Mouse (Mus musculus) CD4-positive, CD25-positive, alpha-beta regulatory T cell, adult 4 months (primary cell): ENCODE measurements around the gene Avpi1. TPM values are rescaled to one million over a fixed set of nuclear protein-coding genes. Genes with fewer than 3 reads are reported as not detected.

ENCODE experiments used
- ATAC-seq: one replicate; pipeline ENCODE4 v1.8.0; 2017
- polyA plus RNA-seq, 2 experiments: library from polyadenylated mRNA; unstranded; fragments of 100-300 nt; shearing (Covaris generic); gene quantifications; one replicate each; pipeline ENCODE4 v1.2.1; 2017

Gene Avpi1
- polyA plus RNA-seq, result 1 to 10 TPM; 4.5 to 7.2 TPM

DNA sequence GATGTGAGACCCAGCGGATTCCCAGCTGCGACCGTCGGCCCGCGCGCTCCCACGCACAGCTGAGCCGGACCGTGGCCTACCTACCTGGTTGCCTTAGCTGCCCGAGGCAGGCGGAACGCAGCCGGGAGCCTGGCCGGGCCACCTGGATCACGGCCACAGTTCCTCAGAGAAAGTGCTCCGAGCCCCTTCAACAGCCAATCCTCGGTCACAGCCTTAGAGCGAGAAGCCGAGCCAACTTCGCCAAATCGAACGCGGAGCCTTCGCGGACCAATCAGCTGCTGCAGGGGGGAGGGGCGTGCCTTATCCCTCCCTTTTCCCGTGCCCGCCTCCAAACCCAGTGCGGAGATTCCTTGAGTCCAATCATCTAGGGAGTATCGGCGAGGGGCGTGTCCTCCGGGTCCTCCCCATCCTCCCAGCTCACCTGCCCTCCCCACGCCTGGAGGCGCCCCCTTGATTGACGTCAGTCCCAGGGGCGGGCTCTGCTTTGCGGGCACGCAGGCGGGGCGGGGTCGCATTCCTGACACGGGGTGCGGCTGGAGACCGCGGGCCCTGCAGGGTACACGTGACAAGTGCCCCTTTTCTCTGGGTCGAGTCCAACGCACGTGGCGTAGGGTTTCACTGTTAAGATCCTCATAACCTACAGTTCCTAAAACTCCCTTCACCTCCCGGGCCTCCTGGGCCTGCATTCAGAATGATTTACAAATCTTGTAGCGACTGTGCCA lies at the start of gene Avpi1:
TSS of gene Avpi1 (minus strand) at position 273 of the 722 bp plus-strand sequence.
- ATAC-seq, result peak; percentile 88

- no peak for ATAC-seq
Measured at GRCm38 (mm10) chr19:42177461-42177860, 48.6 kb upstream of the Avpi1 start.

DNA sequence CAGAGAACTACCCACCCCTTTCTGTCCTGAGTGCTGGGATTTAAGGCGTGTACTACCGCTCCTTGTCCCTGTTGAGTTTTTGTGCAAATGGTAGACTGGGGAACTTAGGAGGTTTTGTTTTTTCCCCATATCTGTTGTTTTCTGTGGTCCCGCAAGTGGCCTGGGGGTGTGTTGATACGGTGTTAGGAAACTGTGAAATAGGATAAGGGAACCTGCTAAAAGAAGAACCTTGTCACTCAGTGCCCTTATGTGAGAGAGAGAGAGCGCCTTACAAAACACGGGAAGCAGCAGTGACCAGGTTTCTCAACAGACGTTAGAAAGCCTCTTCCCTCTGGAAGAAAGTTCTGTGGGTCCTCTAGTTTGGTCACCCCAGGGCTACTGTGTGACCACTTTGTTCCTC lies 48.0 kb upstream of the Avpi1 start:
- ATAC-seq, result no peak

DNA sequence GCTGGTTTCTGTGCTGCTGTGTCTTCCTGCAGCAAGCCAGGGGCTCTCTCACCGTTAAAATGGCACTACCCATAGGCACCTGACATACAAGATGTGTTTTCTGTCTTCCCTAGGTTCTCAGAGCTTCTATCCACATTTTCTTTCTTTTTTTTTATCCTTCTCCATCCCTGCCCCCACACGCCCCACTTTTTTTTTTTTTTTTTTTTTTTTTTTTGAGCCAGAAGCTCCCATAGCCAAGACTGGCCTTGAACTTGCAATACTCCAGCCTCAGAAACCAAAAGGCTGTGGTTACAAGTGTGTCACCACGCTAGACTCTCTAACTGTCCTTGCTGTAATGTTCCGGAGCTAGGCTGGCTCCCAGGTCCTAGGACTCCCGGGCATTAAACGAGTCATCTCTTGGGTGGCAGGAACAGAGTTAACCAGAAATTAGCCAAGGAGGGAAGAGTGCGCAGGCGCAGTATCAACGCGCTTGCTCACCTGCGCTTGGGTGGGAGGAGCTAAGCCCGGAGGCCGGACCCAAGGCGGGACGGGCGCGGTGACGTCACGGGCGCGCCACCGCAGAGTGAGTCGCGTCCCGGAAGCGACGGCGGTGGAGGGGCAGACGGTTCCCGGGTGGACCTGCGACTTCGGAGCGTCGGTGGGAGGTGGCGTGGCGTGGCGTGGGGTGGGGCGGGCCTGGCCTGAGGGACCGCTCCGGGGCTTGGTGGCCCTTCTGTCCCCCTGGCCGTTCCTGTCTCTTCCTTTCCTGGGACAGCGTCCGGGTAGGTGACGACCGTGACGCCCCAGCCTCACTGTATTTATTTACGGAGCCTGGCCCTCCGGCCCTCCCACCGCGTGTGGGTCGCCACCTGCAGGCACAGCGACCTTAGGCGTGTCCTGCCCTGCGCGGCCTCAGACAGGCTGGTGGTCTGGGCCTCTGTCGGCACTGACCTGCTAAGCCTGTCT lies 41.4 kb upstream of the Avpi1 start:
- peak; percentile 96 for ATAC-seq

DNA sequence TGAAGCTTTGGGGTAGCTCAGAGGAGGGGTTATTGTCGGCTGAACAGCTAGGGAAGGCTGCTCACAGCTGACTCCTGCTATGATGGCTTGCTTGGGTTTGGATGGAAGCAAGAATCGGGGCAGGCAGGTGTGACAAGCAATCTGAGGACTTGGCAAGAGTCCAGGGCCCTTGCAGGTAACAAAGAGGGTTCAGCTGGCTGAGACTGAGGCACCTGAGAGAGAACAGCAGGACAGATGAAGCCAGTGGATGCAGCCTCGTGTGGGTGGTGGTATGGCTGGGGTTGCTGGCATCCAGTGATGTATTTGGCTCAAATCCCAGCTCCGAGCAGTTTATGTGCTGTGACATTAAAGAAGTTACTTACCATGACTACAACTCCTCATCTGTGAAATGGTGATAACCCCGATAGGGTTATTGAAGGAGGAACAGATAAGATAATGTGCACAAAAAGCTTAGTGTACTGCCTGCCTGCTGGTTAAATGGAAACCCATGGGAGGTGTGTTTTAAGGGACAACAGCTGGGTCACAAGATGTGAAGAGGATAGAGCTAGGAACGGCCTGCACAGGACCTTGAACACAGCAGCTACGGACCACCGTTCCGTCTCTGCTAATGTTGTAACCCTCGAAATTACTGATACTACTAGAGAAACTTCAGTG lies 40.6 kb upstream of the Avpi1 start:
- ATAC-seq, result no peak

GRCm38 (mm10) chr19:42167489-42167888 lies 38.6 kb upstream of the Avpi1 start:
- ATAC-seq, result no peak

DNA sequence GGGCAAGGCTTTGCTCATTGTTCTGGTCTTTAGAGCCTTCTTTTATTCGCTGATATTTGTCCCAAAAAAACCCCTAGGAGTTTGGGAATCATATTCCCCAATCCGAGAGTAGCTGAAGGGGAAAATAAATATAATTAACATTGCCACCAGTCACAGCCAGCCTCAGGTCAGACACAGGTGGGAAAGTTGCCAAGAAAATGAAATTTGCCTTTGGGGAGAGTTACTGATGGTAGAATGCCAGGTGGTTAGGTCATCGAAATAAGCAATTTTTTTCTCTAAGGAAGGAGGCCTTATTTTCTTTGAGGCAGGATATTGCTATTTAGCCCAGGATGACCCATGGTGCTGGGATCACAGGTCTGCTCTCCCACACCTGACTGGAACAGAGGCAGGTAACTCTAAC lies 37.9 kb upstream of the Avpi1 start:
- ATAC-seq, result no peak

- ATAC-seq, result peak; percentile 48
Measured at GRCm38 (mm10) chr19:42166130-42166529, 37.3 kb upstream of the Avpi1 start.

DNA sequence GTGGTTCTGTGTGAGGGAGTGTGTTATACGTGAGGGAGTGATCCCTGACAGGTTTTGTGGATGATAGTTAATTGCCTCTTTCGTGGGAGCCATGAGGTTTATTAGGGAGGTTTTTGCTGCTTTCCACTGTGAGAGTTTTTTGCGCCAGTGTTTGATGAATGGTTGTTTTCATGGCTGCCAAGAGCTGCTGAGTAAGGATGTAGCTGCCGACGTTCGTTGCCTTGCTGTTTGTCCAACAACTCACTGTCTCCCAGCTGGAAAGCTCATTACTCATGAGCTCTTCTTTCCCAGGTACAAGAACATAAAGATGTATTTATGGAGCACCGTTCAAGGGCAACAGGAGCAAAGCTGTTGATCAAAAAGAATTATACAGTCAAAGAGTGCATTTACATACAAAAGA lies 35.3 kb upstream of the Avpi1 start:
- no peak for ATAC-seq

GRCm38 (mm10) chr19:42163764-42164163 lies 34.9 kb upstream of the Avpi1 start, which contains the start of gene Zfyve27:
Gene Zfyve27 (plus strand): TSS chr19:42163951.
- no peak for ATAC-seq

DNA sequence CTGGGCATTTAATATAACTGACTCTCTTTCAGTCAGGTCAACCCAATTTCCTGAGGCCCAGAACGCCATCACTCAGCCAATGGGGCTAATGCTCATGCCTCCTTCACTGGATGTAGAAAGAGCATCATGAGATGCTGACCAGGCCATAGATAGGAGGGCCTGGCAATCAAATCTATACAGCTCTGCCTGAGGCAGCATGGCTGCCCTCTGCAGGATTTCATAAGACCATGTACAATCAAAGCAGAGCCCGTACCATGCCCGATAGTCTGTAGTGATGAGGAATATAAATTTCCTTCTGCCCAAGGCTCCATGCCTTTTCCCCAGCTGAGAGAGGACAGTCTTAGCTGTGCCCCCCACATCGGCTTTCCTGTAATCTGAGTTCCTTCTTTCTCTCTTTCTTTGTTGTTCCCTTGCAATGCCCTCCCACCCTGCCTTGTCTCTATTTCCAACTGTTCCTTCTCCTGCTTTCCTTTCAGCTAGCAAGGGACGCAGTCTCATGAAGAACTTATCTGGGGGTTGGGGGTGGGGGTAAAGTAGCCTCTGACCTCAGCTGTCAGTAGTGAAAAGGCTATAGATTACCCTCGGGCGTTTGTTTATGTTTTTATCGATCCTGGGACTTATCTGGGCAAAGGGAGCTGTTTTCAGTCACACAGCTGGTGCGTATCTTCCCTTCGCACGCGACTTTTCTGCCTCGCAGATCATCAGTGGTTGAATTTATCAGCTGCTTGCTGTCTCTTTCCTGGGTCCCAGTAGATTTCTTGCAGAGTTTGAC lies 29.6 kb upstream of the Avpi1 start:
- no peak for ATAC-seq

DNA sequence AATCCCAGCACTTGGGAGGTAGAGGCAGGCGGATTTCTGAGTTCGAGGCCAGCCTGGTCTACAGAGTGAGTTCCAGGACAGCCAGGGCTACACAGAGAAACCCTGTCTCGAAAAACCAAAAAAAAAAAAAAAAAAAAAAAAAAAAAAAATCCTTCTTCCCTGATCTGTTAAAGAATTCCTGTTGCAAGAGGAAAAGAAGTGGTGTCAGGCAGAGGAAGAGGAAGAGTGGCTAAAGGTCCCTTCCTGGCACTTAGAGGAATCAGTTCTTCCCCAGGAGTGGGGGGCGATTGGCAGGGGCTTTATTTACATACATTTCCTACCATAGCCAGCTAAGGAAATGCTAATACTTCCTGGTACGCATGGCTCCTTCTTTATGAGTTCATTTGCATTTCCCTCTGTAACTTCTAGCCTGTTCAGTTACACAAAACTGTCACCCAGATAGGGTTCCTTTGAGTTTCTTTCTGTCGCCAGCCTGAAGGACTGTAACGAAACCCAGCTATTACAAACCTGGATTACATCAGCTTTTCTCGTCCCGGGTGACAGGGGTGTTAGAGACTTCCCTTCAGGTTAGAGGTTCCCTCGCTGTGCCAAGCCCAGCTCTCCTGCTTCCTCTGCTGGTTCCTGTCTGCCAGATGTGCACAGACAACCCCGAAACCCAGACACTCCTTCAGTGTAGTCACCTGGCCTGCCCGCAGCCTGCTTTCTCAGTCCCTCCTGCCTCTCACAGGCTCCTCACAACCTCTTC lies 28.8 kb upstream of the Avpi1 start:
- no peak for ATAC-seq

GRCm38 (mm10) chr19:42151990-42152389 lies 23.1 kb upstream of the Avpi1 start:
- peak; percentile 56 for ATAC-seq

DNA sequence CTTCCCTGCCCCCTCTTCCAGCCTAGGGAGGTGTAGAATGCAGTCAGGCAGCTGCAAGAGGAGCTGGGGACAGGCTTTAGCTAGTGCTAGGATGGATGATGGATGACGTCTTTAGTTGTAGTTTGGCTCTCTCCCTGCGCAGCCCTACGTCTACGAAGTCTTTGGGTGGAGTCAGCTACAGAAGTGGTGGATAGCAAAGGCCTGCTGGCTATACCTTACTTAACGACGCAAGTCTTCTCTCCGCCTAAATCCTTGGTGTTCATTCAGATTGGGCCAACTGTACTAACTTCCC lies 19.7 kb upstream of the Avpi1 start:
- ATAC-seq, result no peak

DNA sequence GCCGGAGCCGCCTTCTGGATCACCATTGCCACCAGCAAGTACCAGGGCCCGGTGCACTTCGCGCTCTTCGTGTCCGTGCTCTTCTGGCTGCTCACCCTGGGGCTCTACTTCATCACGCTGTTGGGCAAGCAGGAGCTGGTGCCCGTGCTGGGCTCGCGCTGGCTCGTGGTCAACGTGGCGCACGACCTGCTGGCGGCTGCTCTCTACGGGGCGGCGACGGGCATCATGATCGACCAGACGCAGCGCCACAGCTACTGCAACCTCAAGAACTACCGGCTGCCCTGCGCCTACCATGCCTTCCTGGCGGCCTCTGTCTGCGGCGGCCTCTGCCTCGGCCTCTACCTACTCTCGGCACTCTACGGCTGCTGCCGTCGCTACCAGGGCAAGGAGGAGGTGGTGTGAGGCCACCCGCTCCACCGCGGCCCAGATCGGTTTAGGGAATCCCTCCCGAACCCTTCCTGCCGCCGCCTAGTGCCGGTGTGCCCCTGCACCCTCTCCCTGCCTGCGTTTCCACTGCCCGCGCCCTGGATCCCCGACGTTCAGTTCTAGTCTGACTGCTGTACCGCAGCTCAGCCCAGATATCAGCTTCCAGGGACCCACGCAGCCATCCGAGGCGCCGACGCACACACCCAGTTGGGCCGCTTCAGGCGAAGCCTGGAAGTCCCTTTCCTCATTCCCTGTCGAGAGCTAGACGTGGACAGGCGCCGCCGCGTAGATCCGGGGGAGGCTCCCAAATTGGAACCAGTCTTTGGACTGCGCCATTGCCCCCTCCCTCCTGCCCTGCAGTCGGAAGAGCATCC lies 19.1 kb upstream of the Avpi1 start:
- ATAC-seq, result peak; percentile 32

DNA sequence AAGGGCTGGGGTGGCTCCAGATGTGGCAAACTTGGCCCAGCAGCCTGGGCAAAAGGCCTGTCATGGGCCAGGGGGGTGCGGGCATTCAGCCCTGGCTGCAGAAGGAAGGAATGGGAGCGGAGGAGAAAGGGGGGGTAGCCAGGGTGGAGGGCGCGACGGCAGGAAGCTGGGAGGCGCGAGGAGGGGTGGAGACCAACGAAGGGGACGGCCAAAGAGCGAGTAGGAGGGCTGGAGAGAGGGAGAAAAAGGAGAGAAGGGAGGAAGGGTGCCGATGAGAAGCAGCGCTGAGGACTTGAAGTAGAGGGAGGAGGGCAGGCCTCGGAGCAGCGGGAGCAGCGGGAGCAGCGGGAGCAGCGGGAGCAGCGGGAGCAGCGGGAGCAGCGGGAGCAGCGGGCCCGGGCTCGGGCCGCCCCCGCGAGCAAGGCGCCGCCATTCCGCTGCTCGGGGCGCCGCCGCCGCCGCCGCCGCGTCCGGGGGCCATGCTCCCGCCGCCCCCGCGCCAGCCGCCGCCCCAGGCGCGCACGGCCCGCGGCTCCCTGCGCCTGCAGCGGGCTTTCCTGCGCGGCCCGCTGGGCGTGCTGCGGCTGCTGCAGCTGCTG lies 18.4 kb upstream of the Avpi1 start, which contains the start of gene Marveld1:
TSS of gene Marveld1 (plus strand) at position 231 of the 599 bp plus-strand sequence.
- ATAC-seq, result peak; percentile 67

- no peak for ATAC-seq
Measured at GRCm38 (mm10) chr19:42146276-42147010, 17.6 kb upstream of the Avpi1 start.

DNA sequence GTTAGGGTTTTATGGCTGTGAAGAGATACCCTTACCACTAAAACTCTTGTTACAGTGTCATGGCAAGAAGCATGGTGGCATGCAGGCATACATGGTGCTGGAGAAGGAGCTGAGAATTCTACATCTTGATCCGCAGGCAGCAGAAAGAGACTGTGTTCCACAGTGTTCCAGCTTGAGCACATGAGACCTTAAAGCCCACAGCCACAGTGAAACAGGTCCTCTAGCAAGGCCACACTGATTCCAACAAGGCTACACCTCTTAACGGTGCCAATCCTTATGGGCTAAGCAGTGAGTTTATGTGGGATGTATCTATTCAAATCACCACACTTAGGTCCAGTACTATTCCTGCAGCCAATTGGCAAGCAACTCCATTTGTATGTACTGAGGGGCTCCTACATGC lies 16.9 kb upstream of the Avpi1 start:
- ATAC-seq, result no peak

DNA sequence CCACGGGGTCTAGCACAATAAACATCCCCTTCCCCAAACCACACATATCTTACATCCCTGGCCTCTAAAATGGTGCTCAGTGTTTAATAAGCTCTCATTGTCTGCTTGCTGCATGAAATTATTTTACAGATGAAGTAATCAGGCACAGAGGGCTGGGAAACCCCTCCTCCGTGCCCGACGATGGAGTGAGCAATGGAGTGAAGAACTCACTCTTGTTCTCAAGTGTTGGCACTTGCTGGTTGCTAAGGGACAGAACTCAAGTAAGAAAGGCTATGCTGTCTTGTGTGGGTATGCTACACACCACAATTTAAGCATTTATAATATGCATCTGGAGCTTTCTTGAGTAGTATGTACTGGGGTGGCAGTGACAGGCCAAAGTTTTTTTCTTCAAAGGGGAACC lies 16.4 kb upstream of the Avpi1 start:
- ATAC-seq, result no peak
